Mouse (Mus musculus) hindbrain, postnatal 0 days (tissue): ENCODE results near the gene 6430531B16Rik. TPM values are rescaled to one million over a fixed set of nuclear protein-coding genes. Genes with fewer than 3 reads are reported as not detected.

Experiments used
- ATAC-seq: fragments of 200-750 bp; cut with Nextera tagmentation; 2 replicates; pipeline ENCODE4 v1.8.0; 2017; ENCODE audit warnings: mild to moderate bottlenecking, moderate TSS enrichment, moderate library complexity
- DNase-seq: peaks from one replicate; pipeline ENCODE4 v3.0.0-alpha.2; 2015; ENCODE audit warnings: low spot score
- H3K27ac ChIP-seq: fragments of 300-500 bp; sonication (generic); 2 replicates; pipeline ENCODE4 v1.5.1; 2014; ENCODE audit warnings: mild to moderate bottlenecking
- H3K27me3 ChIP-seq: fragments of 300-500 bp; sonication (generic); 2 replicates; pipeline ENCODE4 v1.6.1; 2014; ENCODE audit warnings: low read length, mixed read lengths; ENCODE audit not compliant: insufficient read depth
- H3K36me3 ChIP-seq: fragments of 300-500 bp; sonication (generic); 2 replicates; pipeline ENCODE4 v1.6.1; 2014; ENCODE audit warnings: low read length, mixed read lengths; ENCODE audit not compliant: insufficient read depth
- H3K4me1 ChIP-seq: fragments of 300-500 bp; sonication (generic); 2 replicates; pipeline ENCODE4 v1.6.1; 2014; ENCODE audit warnings: antibody characterized with exemption, low read length, mixed read lengths; ENCODE audit not compliant: insufficient read depth
- H3K4me2 ChIP-seq: fragments of 300-500 bp; sonication (generic); 2 replicates; pipeline ENCODE4 v1.6.1; 2014; ENCODE audit warnings: low read depth, mild to moderate bottlenecking, low read length, moderate library complexity, mixed read lengths
- H3K4me3 ChIP-seq: fragments of 300-500 bp; sonication (generic); 2 replicates; pipeline ENCODE4 v1.5.1; 2014; ENCODE audit warnings: low read length
- H3K9ac ChIP-seq: fragments of 300-500 bp; sonication (generic); replicated peaks from 2 replicates; pipeline ENCODE4 v1.6.1; 2014; ENCODE audit warnings: mild to moderate bottlenecking, low read length, moderate library complexity, mixed read lengths
- H3K9me3 ChIP-seq: fragments of 300-500 bp; sonication (generic); 2 replicates; pipeline ENCODE4 v1.6.1; 2016; ENCODE audit warnings: low read length, mixed read lengths
- CTCF ChIP-seq: IDR thresholded peaks from 2 replicates; pipeline ENCODE4 v1.5.1; 2016; ENCODE audit warnings: antibody characterized with exemption, control low read depth, low read depth
- WGBS: fragments of 180-500 bp; shearing (Covaris S2); extraction: QIAGEN DNeasy Blood & Tissue Kit; methylation state at CpG from one replicate; pipeline ENCODE4 v1.1.7; 2014; 5-methylcytosine and 5-hydroxymethylcytosine counted together
- microRNA counts: library from miRNA; unstranded; fragments of <30 nt; microRNA quantifications from one replicate; lab custom pipeline; 2015
- microRNA-seq, 2 experiments: library from miRNA; unstranded; fragments of <30 nt; microRNA quantifications; one replicate each; pipeline ENCODE4; 2016
- polyA plus RNA-seq: library from polyadenylated mRNA; unstranded; fragments of >200 nt; fragmentation: Nextera tagmentation; extraction: Ambion mirVana; gene quantifications from 2 replicates; pipeline ENCODE4 v1.2.1, GENCODE M21; 2015
- total RNA-seq: library from RNA; depleted of rRNA; stranded (reverse); fragments of >200 nt; gene quantifications from 2 replicates; pipeline ENCODE4 v1.2.3, GENCODE M21; 2014; rRNA removed

Gene 6430531B16Rik
- total and polyA plus RNA-seq, 2 experiments from 2014 or later = 1.8 to 2.9 TPM

GRCm38 (mm10) chr7:139940476-139941209, 37.9 kb downstream of the 6430531B16Rik start:
- no peak overlapping the region for H3K4me2 ChIP-seq
- H3K4me1 ChIP-seq = peaks cover 2% of the 10 kb centered on the region; the same call in 1 of the 2 replicates
- no peak overlapping the region for H3K9ac ChIP-seq
- TF ChIP-seq CTCF = no peak
- no peak overlapping the region for H3K4me3 ChIP-seq
- H3K36me3 ChIP-seq = no peaks in the 10 kb centered on the region
- H3K9me3 ChIP-seq = no peaks in the 10 kb centered on the region
- WGBS = 57% methylated on average over 16 of the region's 16 CpGs
- no peak for ATAC-seq
- peaks cover 31% of the 10 kb centered on the region for H3K27me3 ChIP-seq
- DNase-seq = no peak
- no peak overlapping the region for H3K27ac ChIP-seq

GRCm38 (mm10) chr7:139937810-139938209, 40.7 kb downstream of the 6430531B16Rik start:
- H3K27me3 ChIP-seq = peaks cover 8% of the 10 kb centered on the region; the same call in 1 of the 2 replicates
- no peak for TF ChIP-seq CTCF

GRCm38 (mm10) chr7:139937138-139937537, 41.4 kb downstream of the 6430531B16Rik start:
- Histone ChIP-seq H3K9ac (no peak overlapping the region), H3K4me1 (no peaks in the 10 kb centered on the region), H3K27ac (no peak overlapping the region), H3K4me3 (no peak overlapping the region), H3K4me2 (no peak overlapping the region), H3K27me3 (peaks cover 2% of the 10 kb centered on the region; the same call in 1 of the 2 replicates), H3K9me3 (no peaks in the 10 kb centered on the region), H3K36me3 (no peaks in the 10 kb centered on the region; the same call in 1 of the 2 replicates)
- TF ChIP-seq CTCF = no peak
- DNase-seq (no peak), ATAC-seq (no peak)
- 80% methylated on average over 3 of the region's 3 CpGs for WGBS

More at GRCm38 (mm10) chr7:139937810-139938209, 40.7 kb downstream of the 6430531B16Rik start:
- no peaks in the 10 kb centered on the region; the same call in 1 of the 2 replicates for H3K36me3 ChIP-seq
- no peak overlapping the region for H3K4me2 ChIP-seq
- H3K4me1 ChIP-seq = no peaks in the 10 kb centered on the region
- DNase-seq (no peak), ATAC-seq (no peak)
- H3K9ac ChIP-seq = no peak overlapping the region
- no peak overlapping the region for H3K27ac ChIP-seq
- no peak overlapping the region for H3K4me3 ChIP-seq
- 72% methylated on average over 5 of the region's 5 CpGs for WGBS
- no peaks in the 10 kb centered on the region for H3K9me3 ChIP-seq

- Histone ChIP-seq H3K4me3 (no peak overlapping the region), H3K27ac (no peak overlapping the region), H3K4me2 (no peak overlapping the region), H3K9ac (no peak overlapping the region), H3K4me1 (no peaks in the 10 kb centered on the region), H3K9me3 (no peaks in the 10 kb centered on the region), H3K27me3 (no peaks in the 10 kb centered on the region), H3K36me3 (no peaks in the 10 kb centered on the region; the same call in 1 of the 2 replicates)
- DNase-seq (no peak), ATAC-seq (no peak)
- WGBS = 88% methylated on average over 10 of the region's 10 CpGs
- no peak for TF ChIP-seq CTCF
Measured at GRCm38 (mm10) chr7:139936705-139937104, 41.9 kb downstream of the 6430531B16Rik start.

- Histone ChIP-seq H3K9ac (no peak overlapping the region), H3K9me3 (no peaks in the 10 kb centered on the region), H3K4me3 (no peak overlapping the region), H3K36me3 (peaks cover 16% of the 10 kb centered on the region; the same call in 1 of the 2 replicates), H3K27ac (no peak overlapping the region), H3K4me1 (no peaks in the 10 kb centered on the region), H3K27me3 (no peaks in the 10 kb centered on the region), H3K4me2 (no peak overlapping the region)
- DNase-seq (peak; percentile 74), ATAC-seq (peak; percentile 80)
- peak; percentile 84 for TF ChIP-seq CTCF
- WGBS = 20% methylated on average over 11 of the region's 11 CpGs
Measured at GRCm38 (mm10) chr7:139930732-139931131, 47.8 kb downstream of the 6430531B16Rik start.

MicroRNAs encoded within 50 kb of the gene (microRNA counts, 519-probe panel; counts per million panel counts)
- microRNA mmu-miR-202-3p (lab: Ali Mortazavi, UCI) (not detected), microRNA mmu-miR-202-5p (lab: Ali Mortazavi, UCI) (705 counts per million, percentile 8 among the panel's probes with 10 or more counts)

Small RNA genes within 50 kb of the gene (microRNA-seq; reads per million reads assigned to microRNA genes)
- 0.18 to 0.72 reads per million in 2 experiments for gene Mir202
- 0 reads per million in 2 experiments for gene Mir7062
- 0 reads per million in 2 experiments for gene mmu-mir-7686

Other genes starting within 250 kb of the 6430531B16Rik start
- gene Adgra1, start 144.6 kb downstream of the 6430531B16Rik start, total RNA-seq = 28.5 and 34.4 TPM in 2 replicates
- 48.9 and 53.3 TPM in 2 replicates for gene Adgra1, start 144.6 kb downstream of the 6430531B16Rik start, polyA plus RNA-seq
- 53.6 and 63.1 TPM in 2 replicates for gene Kndc1, start 84.1 kb downstream of the 6430531B16Rik start, total RNA-seq
- gene Kndc1, start 84.1 kb downstream of the 6430531B16Rik start, polyA plus RNA-seq = 12.7 and 12.8 TPM in 2 replicates
- gene Utf1, start 35.0 kb downstream of the 6430531B16Rik start, total RNA-seq = not detected in 2 replicates
- not detected in 2 replicates for gene Utf1, start 35.0 kb downstream of the 6430531B16Rik start, polyA plus RNA-seq
- gene Adam8, start 13.8 kb upstream of the 6430531B16Rik start, total RNA-seq = 1.7 and 2.2 TPM in 2 replicates
- 0.48 and 0.57 TPM in 2 replicates for gene Adam8, start 13.8 kb upstream of the 6430531B16Rik start, polyA plus RNA-seq
- 23.3 and 42.9 TPM in 2 replicates for gene Zfp511, start 57.6 kb upstream of the 6430531B16Rik start, total RNA-seq
- gene Zfp511, start 57.6 kb upstream of the 6430531B16Rik start, polyA plus RNA-seq = 60.5 and 63.9 TPM in 2 replicates
- 61.7 and 63.7 TPM in 2 replicates for gene Tubgcp2, start 57.9 kb upstream of the 6430531B16Rik start, total RNA-seq
- gene Tubgcp2, start 57.9 kb upstream of the 6430531B16Rik start, polyA plus RNA-seq = 58.3 TPM in 2 replicates
- gene Msx3, start 70.3 kb upstream of the 6430531B16Rik start, total RNA-seq = 0.94 and 1.2 TPM in 2 replicates
- gene Msx3, start 70.3 kb upstream of the 6430531B16Rik start, polyA plus RNA-seq = 1.9 and 2.0 TPM in 2 replicates
- gene Caly, start 103.8 kb upstream of the 6430531B16Rik start, total RNA-seq = 422 and 452 TPM in 2 replicates
- gene Caly, start 103.8 kb upstream of the 6430531B16Rik start, polyA plus RNA-seq = 460 and 486 TPM in 2 replicates
- not detected in 2 replicates for gene Prap1, start 114.6 kb upstream of the 6430531B16Rik start, total RNA-seq
- not detected in 2 replicates for gene Prap1, start 114.6 kb upstream of the 6430531B16Rik start, polyA plus RNA-seq
- gene Fuom, start 123.7 kb upstream of the 6430531B16Rik start, total RNA-seq = 34.3 and 36.2 TPM in 2 replicates
- gene Fuom, start 123.7 kb upstream of the 6430531B16Rik start, polyA plus RNA-seq = 53.0 and 54.3 TPM in 2 replicates
- 9.4 and 15.2 TPM in 2 replicates for gene Paox, start 137.0 kb upstream of the 6430531B16Rik start, total RNA-seq
- gene Paox, start 137.0 kb upstream of the 6430531B16Rik start, polyA plus RNA-seq = 8.9 TPM in 2 replicates
- 88.7 and 91.5 TPM in 2 replicates for gene Echs1, start 137.7 kb upstream of the 6430531B16Rik start, total RNA-seq
- 136 and 145 TPM in 2 replicates for gene Echs1, start 137.7 kb upstream of the 6430531B16Rik start, polyA plus RNA-seq
- 6.4 and 7.2 TPM in 2 replicates for gene Mtg1, start 158.8 kb upstream of the 6430531B16Rik start, total RNA-seq
- gene Mtg1, start 158.8 kb upstream of the 6430531B16Rik start, polyA plus RNA-seq = 32.6 and 33.5 TPM in 2 replicates
- gene Sprn, start 176.1 kb upstream of the 6430531B16Rik start, total RNA-seq = 64.7 and 66.4 TPM in 2 replicates
- gene Sprn, start 176.1 kb upstream of the 6430531B16Rik start, polyA plus RNA-seq = 27.2 and 29.9 TPM in 2 replicates
- gene Olfr522, start 186.0 kb upstream of the 6430531B16Rik start, total RNA-seq = not detected in 2 replicates
- gene Olfr522, start 186.0 kb upstream of the 6430531B16Rik start, polyA plus RNA-seq = not detected in 2 replicates
- gene Olfr523, start 194.5 kb upstream of the 6430531B16Rik start, total RNA-seq = not detected in 2 replicates
- not detected in 2 replicates for gene Olfr523, start 194.5 kb upstream of the 6430531B16Rik start, polyA plus RNA-seq
- gene Olfr524, start 227.2 kb upstream of the 6430531B16Rik start, total RNA-seq = not detected in 2 replicates
- gene Olfr524, start 227.2 kb upstream of the 6430531B16Rik start, polyA plus RNA-seq = not detected in 2 replicates
- gene Cd163l1, start 239.5 kb upstream of the 6430531B16Rik start, total RNA-seq = not detected in 2 replicates
- gene Cd163l1, start 239.5 kb upstream of the 6430531B16Rik start, polyA plus RNA-seq = not detected in 2 replicates